Comparison of ENCODE assay signal across 8 mouse cellular contexts in the genomic region with DNA sequence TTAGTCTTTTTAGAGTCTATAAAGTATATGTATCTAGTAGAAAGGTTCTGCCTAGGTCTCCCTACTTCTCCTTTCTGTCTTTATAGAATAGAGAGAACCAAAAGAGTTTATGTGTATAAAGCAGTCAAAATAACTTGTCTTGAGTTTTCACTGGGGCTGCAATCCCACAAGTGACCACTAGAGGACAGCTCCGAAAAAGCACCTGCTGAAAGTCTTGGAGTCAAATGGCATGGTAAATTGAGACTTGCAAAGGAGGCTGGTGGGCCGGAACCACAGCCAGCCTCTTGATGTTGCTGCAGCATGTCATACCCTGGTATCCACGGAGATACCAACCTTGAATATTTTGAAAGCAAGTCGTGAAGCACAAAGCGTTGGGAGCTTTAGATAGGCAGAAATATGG. TPM values are rescaled to one million over a fixed set of nuclear protein-coding genes. Genes with fewer than 3 reads are reported as not detected.
A peak's percentile ranks its signal among the peaks of the same experiment; 100 is the strongest.
DNase-seq lines count a peak whose midpoint lies in the region; ATAC-seq and TF ChIP-seq lines count a peak whose summit lies in the region.
"Had no signal": no experiment of that assay in that cellular context is flagged by ENCODE, and none has a peak within 500 bp of the region (broad histone marks: within the 10 kb centered on the region; RNA-seq: fewer than 3 reads in every experiment).

No protein-coding gene starts in this region.

- H3K9me3 ChIP-seq in midbrain, embryonic 10.5 days (replicated peaks), result no peaks in the 10 kb centered on the region
- H3K9me3 ChIP-seq in midbrain, embryonic 15.5 days, result no peaks in the 10 kb centered on the region
- no peaks in the 10 kb centered on the region for H3K9me3 ChIP-seq in intestine, embryonic 15.5 days
- H3K9me3 ChIP-seq: heart, embryonic 13.5 days had no signal

- peak; percentile 95 for TF ChIP-seq CTCF in Patski (IDR thresholded peaks at IDR 0.05)
- peak; percentile 60; the same call in 1 of the 2 replicates for TF ChIP-seq CTCF in lung, adult 2 months (IDR thresholded peaks at IDR 0.05; ENCODE audit: insufficient read depth, low read length)

- CTCF ChIA-PET in Patski (lab: Charles Lee), result interaction anchor here (0.7 to 4.5 kb wide), 24 partner anchors 9 to 325 kb away, joined by 3 to 30 read pairs (median 4); a partner anchor contains a TSS

- WGBS in midbrain, embryonic 10.5 days, result 25% methylated on average over 5 of the region's 5 CpGs
- WGBS in midbrain, embryonic 15.5 days, result 30% methylated on average over 5 of the region's 5 CpGs
- 30% methylated on average over 5 of the region's 5 CpGs for WGBS in intestine, embryonic 15.5 days
- WGBS in lung, adult 2 months, result 26% methylated on average over 5 of the region's 5 CpGs

- H3K4me3 ChIP-seq in midbrain, embryonic 10.5 days, result no peak overlapping the region
- no peak overlapping the region for H3K4me3 ChIP-seq in midbrain, embryonic 15.5 days
- H3K4me3 ChIP-seq in intestine, embryonic 15.5 days (replicated peaks), result no peak overlapping the region
- no peak overlapping the region for H3K4me3 ChIP-seq in lung, adult 2 months (replicated peaks; ENCODE audit: extremely low read depth, low read depth, low read length)
- H3K4me3 ChIP-seq: heart, embryonic 13.5 days had no signal

- H3K4me1 ChIP-seq in midbrain, embryonic 10.5 days, result peaks cover 4% of the 10 kb centered on the region; the same call in 1 of the 2 replicates
- no peaks in the 10 kb centered on the region for H3K4me1 ChIP-seq in midbrain, embryonic 15.5 days
- 0 out of 2 replicates have a peak, but pooled peaks cover 4% of the 10 kb centered on the region for H3K4me1 ChIP-seq in intestine, embryonic 15.5 days (replicated peaks)
- no peaks in the 10 kb centered on the region for H3K4me1 ChIP-seq in lung, adult 2 months (ENCODE audit: control insufficient read depth, insufficient read depth, low read length)

- no peak overlapping the region for H3K9ac ChIP-seq in midbrain, embryonic 15.5 days
- no peak overlapping the region for H3K9ac ChIP-seq in intestine, embryonic 15.5 days
- H3K9ac ChIP-seq: heart, embryonic 13.5 days had no signal

- no peak overlapping the region for H3K27ac ChIP-seq in midbrain, embryonic 10.5 days (replicated peaks)
- H3K27ac ChIP-seq in midbrain, embryonic 15.5 days, result no peak overlapping the region
- no peak overlapping the region for H3K27ac ChIP-seq in intestine, embryonic 15.5 days
- H3K27ac ChIP-seq: heart, embryonic 13.5 days had no signal

- in situ Hi-C loops in Patski (cut with MboI; ENCODE audit: low pct_unique_long_range_greater_than_20kb), result no loop called here

- TF ChIP-seq POLR2A in lung, adult 2 months (IDR thresholded peaks at IDR 0.05; ENCODE audit: borderline replicate concordance, extremely low read depth, low read depth, low read length), result no peak

- H3K4me2 ChIP-seq in midbrain, embryonic 15.5 days, result no peak overlapping the region
- H3K4me2 ChIP-seq in intestine, embryonic 15.5 days (replicated peaks), result no peak overlapping the region
- H3K4me2 ChIP-seq: heart, embryonic 13.5 days had no signal

- ATAC-seq in midbrain, embryonic 15.5 days (replicated peaks), result no peak
- ATAC-seq in Patski, result no peak
- 0 out of 2 replicates have a peak, but pooled peaks have one; percentile 7 for ATAC-seq in intestine, embryonic 15.5 days

- no peaks in the 10 kb centered on the region for H3K36me3 ChIP-seq in midbrain, embryonic 10.5 days
- H3K36me3 ChIP-seq in midbrain, embryonic 15.5 days (replicated peaks), result no peaks in the 10 kb centered on the region
- 0 out of 2 replicates have a peak, but pooled peaks cover 3% of the 10 kb centered on the region for H3K36me3 ChIP-seq in intestine, embryonic 15.5 days
- H3K36me3 ChIP-seq: heart, embryonic 13.5 days had no signal

- no peaks in the 10 kb centered on the region for H3K27me3 ChIP-seq in midbrain, embryonic 10.5 days (ENCODE audit: low read depth, poor library complexity, severe bottlenecking)
- no peaks in the 10 kb centered on the region for H3K27me3 ChIP-seq in midbrain, embryonic 15.5 days (replicated peaks)
- no peaks in the 10 kb centered on the region for H3K27me3 ChIP-seq in Patski
- H3K27me3 ChIP-seq in intestine, embryonic 15.5 days (replicated peaks), result no peaks in the 10 kb centered on the region

- POLR2A ChIA-PET in Patski (lab: Charles Lee), result interaction anchor here (0.6 kb wide), 1 partner anchor 177 kb away, joined by 3 read pairs; no protein-coding TSS in a partner anchor

- peak; percentile 65 for DNase-seq in midbrain, embryonic 10.5 days (ENCODE audit: low spot score)
- DNase-seq in Patski (ENCODE audit: low read depth, low spot score), result no peak
- peak; percentile 62 to 70 for DNase-seq in cerebellum, postnatal 25 days
- DNase-seq in lung, adult 2 months, result peak; percentile 58
- peak; percentile 25 for DNase-seq in skeletal muscle tissue, adult 2 months (ENCODE audit: low read depth, low spot score)

RNA-seq across cellular contexts. Expression of a gene that starts 17.7 kb away (rescaled TPM):
- polyA plus RNA-seq in midbrain, embryonic 10.5 days (2016; fragmentation: Nextera tagmentation; extraction: Ambion mirVana), result 0.48 and 0.51 TPM in 2 replicates
- 0.93 and 1.6 TPM in 2 replicates for polyA plus RNA-seq in midbrain, embryonic 15.5 days (2015; fragmentation: Nextera tagmentation; extraction: Ambion mirVana)
- polyA plus RNA-seq in Patski (2021), result 8.6 TPM
- polyA plus RNA-seq in intestine, embryonic 15.5 days (2015; fragmentation: Nextera tagmentation; extraction: Ambion mirVana), result 30.5 and 31.6 TPM in 2 replicates
- 2.2 and 3.6 TPM in 2 replicates for polyA plus RNA-seq in lung, adult 2 months (2012; rRNA removed)

RNA-seq across cellular contexts. Expression of a gene that starts 21.2 kb away (rescaled TPM):
- not detected in 2 replicates for polyA plus RNA-seq in midbrain, embryonic 10.5 days (2016; fragmentation: Nextera tagmentation; extraction: Ambion mirVana)
- not detected in 2 replicates for polyA plus RNA-seq in midbrain, embryonic 15.5 days (2015; fragmentation: Nextera tagmentation; extraction: Ambion mirVana)
- 0.04 TPM for polyA plus RNA-seq in Patski (2021)
- 0.06 TPM in 1 of 2 replicates, not detected in the other for polyA plus RNA-seq in intestine, embryonic 15.5 days (2015; fragmentation: Nextera tagmentation; extraction: Ambion mirVana)
- polyA plus RNA-seq in lung, adult 2 months (2012; rRNA removed), result 0.04 and 0.08 TPM in 2 replicates
- polyA plus RNA-seq: heart, embryonic 13.5 days had no signal
